Mouse (Mus musculus) heart, embryonic 15.5 days (tissue): ENCODE data around the gene Tmem232. TPM values are rescaled to one million over a fixed set of nuclear protein-coding genes. Genes with fewer than 3 reads are reported as not detected.
"Not testable (repeated sequence)": the region's sequence is repeated elsewhere in the genome, so short reads cannot be mapped to it uniquely, and the experiment has no call there.

ENCODE experiments used
- ATAC-seq: fragments of 200-750 bp; cut with Nextera tagmentation; replicated peaks from 2 replicates; pipeline ENCODE4 v1.8.0; 2017; ENCODE audit warnings: low read depth, moderate TSS enrichment; ENCODE audit not compliant: insufficient number of reproducible peaks, insufficient read depth, low FRiP score
- H3K27ac ChIP-seq: fragments of 300-500 bp; sonication (generic); 2 replicates; pipeline ENCODE4 v1.5.1; 2015; ENCODE audit warnings: mild to moderate bottlenecking, inconsistent platforms
- H3K27me3 ChIP-seq: fragments of 300-500 bp; sonication (generic); 2 replicates; pipeline ENCODE4 v1.6.1; 2015; ENCODE audit warnings: inconsistent platforms
- H3K36me3 ChIP-seq: fragments of 300-500 bp; sonication (generic); 2 replicates; pipeline ENCODE4 v1.6.1; 2015; ENCODE audit warnings: mild to moderate bottlenecking, inconsistent platforms
- H3K4me1 ChIP-seq: fragments of 300-500 bp; sonication (generic); replicated peaks from 2 replicates; pipeline ENCODE4 v1.6.1; 2015; ENCODE audit warnings: inconsistent platforms
- H3K4me2 ChIP-seq: fragments of 300-500 bp; sonication (generic); 2 replicates; pipeline ENCODE4 v1.6.1; 2015; ENCODE audit warnings: inconsistent platforms, mild to moderate bottlenecking, moderate library complexity
- H3K4me3 ChIP-seq: fragments of 300-500 bp; sonication (generic); 2 replicates; pipeline ENCODE4 v1.5.1; 2015; ENCODE audit warnings: mild to moderate bottlenecking, inconsistent platforms
- H3K9ac ChIP-seq: fragments of 300-500 bp; sonication (generic); 2 replicates; pipeline ENCODE4 v1.6.1; 2015; ENCODE audit warnings: mild to moderate bottlenecking, inconsistent platforms
- H3K9me3 ChIP-seq: fragments of 300-500 bp; sonication (generic); replicated peaks from 2 replicates; pipeline ENCODE4 v1.6.1; 2016; ENCODE audit warnings: inconsistent platforms
- WGBS: fragments of 180-500 bp; shearing (Covaris S2); methylation state at CpG from one replicate; pipeline ENCODE4 v1.1.7; 2015; ENCODE audit warnings: mixed read lengths; 5-methylcytosine and 5-hydroxymethylcytosine counted together
- polyA plus RNA-seq: library from polyadenylated mRNA; unstranded; fragments of >200 nt; fragmentation: Nextera tagmentation; extraction: Ambion mirVana; gene quantifications from 2 replicates; pipeline ENCODE4 v1.2.1, GENCODE M21; 2015

Tmem232 gene
- polyA plus RNA-seq, 1 experiment from 2014 or later, result not detected

DNA sequence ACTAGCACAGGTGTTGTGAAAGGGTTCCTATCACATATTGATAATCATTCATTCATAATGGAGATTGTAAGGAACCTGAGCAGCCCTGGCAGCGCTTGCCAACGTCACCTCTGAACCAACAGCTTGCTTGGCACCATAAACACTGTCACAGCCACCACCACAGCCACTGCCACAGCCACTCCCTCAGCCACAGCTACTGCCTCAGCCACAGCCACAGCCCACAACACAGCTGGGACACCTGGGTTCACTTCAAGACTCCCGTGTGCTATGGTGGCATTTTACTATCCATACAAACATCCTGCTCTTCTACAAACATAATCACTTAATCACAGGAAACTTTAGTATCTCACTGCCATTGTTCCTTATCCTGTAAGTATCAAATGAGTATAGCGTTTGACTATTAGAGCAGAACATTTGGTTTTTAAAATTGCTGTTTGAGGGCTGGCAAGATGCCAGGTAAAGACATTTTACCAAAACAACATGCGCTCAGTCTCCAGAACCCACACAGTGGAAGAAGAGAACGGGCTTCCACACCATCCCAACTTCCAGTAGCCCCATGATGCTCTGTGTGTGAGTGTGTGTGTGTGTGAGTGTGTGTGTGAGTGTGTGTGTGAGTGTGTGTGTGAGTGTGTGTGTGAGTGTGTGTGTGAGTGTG is 20.9 kb upstream of the Tmem232 start:
- ATAC-seq, result no peak
- H3K4me1 ChIP-seq, result peaks cover 16% of the 10 kb centered on the region
- no peak overlapping the region for H3K4me2 ChIP-seq
- H3K4me3 ChIP-seq, result no peak overlapping the region
- H3K36me3 ChIP-seq, result no peaks in the 10 kb centered on the region
- H3K9ac ChIP-seq, result no peak overlapping the region
- no peaks in the 10 kb centered on the region for H3K27me3 ChIP-seq
- no peaks in the 10 kb centered on the region for H3K9me3 ChIP-seq
- WGBS, result 64% methylated on average over 6 of the region's 6 CpGs
- H3K27ac ChIP-seq, result no peak overlapping the region

DNA sequence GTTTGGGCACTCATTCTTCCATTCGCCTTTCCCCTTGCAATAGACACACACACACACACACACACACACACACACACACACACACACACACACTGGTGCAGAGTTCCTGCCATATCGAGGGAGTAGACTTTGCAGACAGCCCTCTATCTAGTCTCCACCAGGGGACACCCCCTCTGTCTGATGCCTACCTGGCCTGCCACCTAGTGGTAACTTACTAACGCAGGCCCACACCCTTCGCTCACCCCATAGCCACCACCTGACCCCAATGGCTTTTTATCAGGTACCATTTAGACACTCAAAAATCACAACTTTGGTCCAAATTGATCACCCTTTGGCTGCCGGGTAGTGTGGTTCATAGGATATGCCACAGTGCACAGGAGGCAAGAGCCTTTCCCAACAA is 18.7 kb upstream of the Tmem232 start:
- Histone ChIP-seq H3K4me3 (no peak overlapping the region), H3K27ac (no peak overlapping the region), H3K9ac (no peak overlapping the region), H3K9me3 (no peaks in the 10 kb centered on the region), H3K27me3 (no peaks in the 10 kb centered on the region), H3K4me1 (peaks cover 16% of the 10 kb centered on the region), H3K4me2 (no peak overlapping the region), H3K36me3 (no peaks in the 10 kb centered on the region)
- WGBS, result 43% methylated on average over 5 of the region's 5 CpGs
- ATAC-seq, result peak; percentile 48; the same call in 1 of the 2 replicates

DNA sequence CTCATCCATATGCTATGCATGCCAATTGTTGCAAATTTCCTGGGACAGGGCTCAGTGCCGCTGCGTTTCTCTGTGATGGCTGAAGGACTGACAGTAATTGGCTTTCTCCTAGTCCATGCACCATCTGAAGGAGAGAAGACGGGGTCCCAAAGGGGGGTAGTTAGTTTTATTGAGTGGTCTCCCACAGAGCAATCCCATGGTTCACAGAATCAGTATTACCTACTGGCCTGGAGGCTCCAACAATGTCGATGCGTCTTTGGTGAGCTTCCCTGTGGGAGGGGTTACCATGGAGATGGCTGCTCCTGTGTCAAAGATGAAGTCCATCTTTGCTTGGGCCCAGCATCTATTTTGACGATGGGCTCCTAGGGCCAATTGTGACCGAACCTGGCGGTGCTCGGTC is 18.2 kb upstream of the Tmem232 start:
- H3K36me3 ChIP-seq, result no peaks in the 10 kb centered on the region
- no peaks in the 10 kb centered on the region for H3K27me3 ChIP-seq
- no peak; the same call in 1 of the 2 replicates for ATAC-seq
- peak overlapping the region; percentile 13; the same call in 1 of the 2 replicates for H3K4me3 ChIP-seq
- H3K9me3 ChIP-seq, result no peaks in the 10 kb centered on the region
- H3K4me1 ChIP-seq, result peaks cover 16% of the 10 kb centered on the region
- H3K4me2 ChIP-seq, result peak overlapping the region; percentile 46
- WGBS, result 57% methylated on average over 9 of the region's 9 CpGs
- H3K27ac ChIP-seq, result no peak overlapping the region
- H3K9ac ChIP-seq, result no peak overlapping the region

DNA sequence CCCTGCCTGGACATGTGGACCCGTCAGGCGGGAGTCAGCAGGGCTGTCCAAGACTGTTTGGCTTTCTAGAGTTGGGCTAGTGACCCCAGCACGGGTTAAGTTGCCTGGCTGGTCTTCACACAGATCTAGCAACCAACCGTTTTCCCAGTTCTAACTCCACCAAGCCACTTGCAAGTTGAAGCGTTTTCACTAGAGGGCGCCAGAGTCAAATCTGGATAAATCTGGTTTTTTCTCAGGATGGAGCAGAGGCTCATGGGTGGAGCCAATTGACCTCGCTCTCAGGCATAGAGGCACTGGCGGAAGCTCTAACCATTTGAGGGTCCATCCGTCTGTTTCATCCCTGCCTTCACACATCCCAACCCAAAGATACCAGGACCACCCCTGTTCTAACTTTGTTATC is 17.6 kb upstream of the Tmem232 start:
- Histone ChIP-seq H3K4me2 (peak overlapping the region; percentile 46), H3K4me1 (peaks cover 12% of the 10 kb centered on the region), H3K36me3 (no peaks in the 10 kb centered on the region), H3K9me3 (no peaks in the 10 kb centered on the region), H3K4me3 (peak overlapping the region; percentile 13; the same call in 1 of the 2 replicates), H3K27ac (no peak overlapping the region), H3K9ac (no peak overlapping the region), H3K27me3 (no peaks in the 10 kb centered on the region)
- peak; percentile 41 for ATAC-seq
- 38% methylated on average over 9 of the region's 9 CpGs for WGBS

DNA sequence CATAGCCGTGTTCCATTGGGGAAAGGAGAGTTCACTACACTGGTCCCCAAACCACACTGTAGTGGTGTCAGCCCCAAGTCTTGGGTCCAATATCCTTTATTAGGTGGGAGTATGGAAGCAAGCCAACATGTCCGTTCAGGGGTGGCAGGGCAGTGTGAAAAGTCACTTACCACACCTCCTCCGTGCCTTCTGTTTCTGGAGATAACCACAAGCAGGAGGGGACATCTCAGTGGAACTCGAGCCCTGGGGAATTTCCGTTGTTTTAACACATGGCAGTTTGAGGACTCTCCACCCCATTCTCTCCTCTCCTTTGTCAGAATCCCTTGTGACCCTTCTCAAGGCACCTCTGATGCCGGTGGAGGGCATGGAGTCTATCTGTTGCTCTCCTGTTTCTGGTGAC is 16.6 kb upstream of the Tmem232 start:
- ATAC-seq, result no peak
- WGBS, result 45% methylated on average over 6 of the region's 6 CpGs

DNA sequence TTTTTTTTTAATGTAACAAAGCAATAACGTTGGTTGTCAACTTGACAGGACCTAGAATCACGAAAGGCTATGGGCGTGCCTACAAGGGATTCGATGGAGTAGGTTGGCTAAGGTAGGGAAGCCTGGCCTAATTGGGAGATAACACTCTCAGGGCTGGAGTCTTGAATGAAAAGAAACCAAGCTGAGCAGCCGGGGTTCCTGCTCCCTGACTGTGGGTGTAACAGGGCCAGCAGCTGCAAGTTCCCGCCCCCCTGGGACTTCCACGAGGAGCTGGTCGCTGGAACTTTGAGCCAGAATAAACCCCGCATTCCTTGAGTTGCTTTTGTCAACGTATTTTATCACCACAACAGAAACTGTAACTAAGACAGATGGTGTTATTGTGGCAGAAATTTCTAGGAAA is 16.2 kb upstream of the Tmem232 start:
- Histone ChIP-seq H3K4me3 (no peak overlapping the region), H3K4me2 (no peak overlapping the region)

More for the DNA sequence above, 16.6 kb upstream of the Tmem232 start:
- no peak overlapping the region for H3K27ac ChIP-seq
- H3K36me3 ChIP-seq, result no peaks in the 10 kb centered on the region
- peaks cover 8% of the 10 kb centered on the region for H3K4me1 ChIP-seq
- no peak overlapping the region for H3K4me3 ChIP-seq
- H3K9ac ChIP-seq, result no peak overlapping the region
- H3K27me3 ChIP-seq, result no peaks in the 10 kb centered on the region
- no peak overlapping the region for H3K4me2 ChIP-seq
- no peaks in the 10 kb centered on the region for H3K9me3 ChIP-seq

DNA sequence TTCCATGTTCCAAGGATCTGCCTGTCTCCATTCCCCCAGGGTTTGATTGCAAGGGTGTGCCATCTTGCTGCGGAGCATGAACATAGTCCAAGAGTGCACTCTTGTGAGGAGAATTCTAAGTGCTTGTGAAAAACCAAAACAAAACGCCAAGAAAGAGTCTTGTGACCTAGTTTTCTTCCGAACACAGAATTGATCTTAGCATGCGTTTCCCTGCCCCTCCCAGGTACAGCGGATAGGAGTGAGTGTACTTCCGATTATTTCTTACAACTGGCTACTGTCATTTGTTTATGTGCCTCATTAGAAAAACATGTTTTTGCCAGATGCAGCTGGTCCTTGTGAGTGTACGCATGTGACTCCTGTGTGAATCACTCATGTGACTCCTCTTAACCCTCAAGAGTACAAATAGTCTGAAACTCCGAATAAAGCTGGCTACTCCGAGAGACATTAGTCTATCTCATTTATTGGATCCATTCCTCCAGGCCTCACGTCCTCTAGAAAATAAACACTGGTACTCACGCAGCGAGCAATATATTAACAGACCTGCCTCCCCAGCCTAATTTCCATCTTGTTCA is 11.9 kb upstream of the Tmem232 start:
- ATAC-seq, result no peak

More for the DNA sequence above, 16.2 kb upstream of the Tmem232 start:
- Histone ChIP-seq H3K4me1 (peaks cover 8% of the 10 kb centered on the region), H3K27ac (no peak overlapping the region), H3K27me3 (no peaks in the 10 kb centered on the region), H3K9me3 (no peaks in the 10 kb centered on the region), H3K9ac (no peak overlapping the region), H3K36me3 (no peaks in the 10 kb centered on the region)
- no peak for ATAC-seq
- 49% methylated on average over 10 of the region's 10 CpGs for WGBS

DNA sequence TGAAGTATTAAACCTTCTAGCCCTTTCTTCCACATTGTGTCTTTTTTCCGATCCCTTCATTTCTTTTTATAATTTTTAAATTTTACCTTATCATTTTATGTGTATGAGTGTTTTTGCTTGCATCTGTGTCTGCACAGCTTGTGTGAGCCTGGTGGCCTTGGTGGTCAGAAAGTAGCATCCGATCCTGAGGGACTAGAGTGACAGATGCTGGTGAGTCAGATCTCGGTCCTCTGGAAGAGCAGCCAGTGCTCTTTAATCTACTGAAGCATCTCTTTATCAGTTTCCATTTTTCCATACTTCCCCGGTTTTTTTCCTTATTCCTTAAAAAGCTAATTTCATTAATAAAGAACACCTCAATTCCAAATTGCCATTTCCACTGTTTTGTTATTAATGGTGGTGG is 9.8 kb upstream of the Tmem232 start:
- Histone ChIP-seq H3K4me3 (no peak overlapping the region), H3K4me2 (no peak overlapping the region), H3K27ac (no peak overlapping the region), H3K9ac (no peak overlapping the region), H3K36me3 (no peaks in the 10 kb centered on the region), H3K4me1 (peaks cover 6% of the 10 kb centered on the region), H3K27me3 (no peaks in the 10 kb centered on the region), H3K9me3 (no peaks in the 10 kb centered on the region)
- ATAC-seq, result no peak
- WGBS, result 79% methylated on average over 4 of the region's 4 CpGs

More for the DNA sequence above, 11.9 kb upstream of the Tmem232 start:
- Histone ChIP-seq H3K36me3 (no peaks in the 10 kb centered on the region), H3K4me2 (no peak overlapping the region), H3K4me3 (no peak overlapping the region), H3K27me3 (no peaks in the 10 kb centered on the region), H3K9me3 (no peaks in the 10 kb centered on the region), H3K9ac (no peak overlapping the region), H3K27ac (no peak overlapping the region), H3K4me1 (peaks cover 6% of the 10 kb centered on the region)
- WGBS, result 81% methylated on average over 12 of the region's 12 CpGs

DNA sequence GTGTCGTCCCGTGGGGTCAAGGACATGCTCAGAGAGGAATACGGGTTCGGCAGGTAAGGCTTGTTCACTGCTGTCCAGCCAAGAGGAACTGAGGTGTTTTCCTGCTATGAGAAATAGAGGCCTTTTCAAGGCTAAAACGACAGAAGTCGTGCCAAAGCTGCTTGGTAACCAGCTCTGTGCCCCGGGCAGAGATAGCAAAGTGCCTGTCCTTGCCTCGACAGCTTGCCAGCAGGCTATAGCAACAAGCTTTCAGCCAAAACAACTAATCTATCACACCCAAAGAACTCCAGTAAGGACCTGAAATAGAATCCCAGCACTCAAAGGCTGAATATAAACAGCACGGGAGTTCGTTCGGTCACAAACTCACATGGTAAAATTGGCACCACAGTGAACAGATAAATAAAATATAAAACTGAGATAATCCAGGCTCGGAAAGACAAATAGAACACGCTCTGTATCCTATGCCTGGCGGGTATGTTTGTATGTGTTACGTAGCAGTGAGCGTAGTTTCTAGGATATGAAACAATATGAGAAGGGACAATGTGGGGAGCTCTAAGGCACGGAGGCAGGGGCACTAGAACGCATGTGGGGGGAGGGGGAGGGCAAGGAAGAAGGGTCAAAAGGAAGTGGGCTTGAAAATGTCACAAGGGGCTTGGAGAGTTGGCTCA is 8.2 kb upstream of the Tmem232 start:
- H3K9ac ChIP-seq, result no peak overlapping the region
- H3K4me2 ChIP-seq, result no peak overlapping the region
- 52% methylated on average over 18 of the region's 18 CpGs for WGBS
- peaks cover 6% of the 10 kb centered on the region for H3K4me1 ChIP-seq
- no peaks in the 10 kb centered on the region for H3K27me3 ChIP-seq
- H3K27ac ChIP-seq, result peak overlapping the region; percentile 45
- H3K36me3 ChIP-seq, result no peaks in the 10 kb centered on the region
- H3K9me3 ChIP-seq, result no peaks in the 10 kb centered on the region
- H3K4me3 ChIP-seq, result no peak overlapping the region
- ATAC-seq, result no peak

DNA sequence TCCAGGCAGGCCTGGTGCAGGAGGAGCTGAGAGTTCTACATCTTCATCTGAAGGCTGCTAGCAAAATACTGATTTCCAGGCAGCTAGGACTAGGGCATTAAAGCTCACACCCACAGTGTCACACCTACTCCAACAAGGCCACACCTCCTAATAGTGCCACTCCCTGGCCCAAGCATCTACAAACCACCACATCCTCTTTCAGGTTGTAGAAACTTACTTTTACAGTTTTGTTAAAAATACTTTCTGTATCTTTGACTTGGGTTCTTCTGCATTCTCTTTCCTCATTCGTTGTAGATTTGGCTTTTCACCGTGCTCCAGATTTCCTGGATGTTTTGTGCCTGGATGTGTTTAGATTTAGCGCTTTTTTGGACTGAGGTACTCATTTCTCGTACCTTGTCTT is 5.6 kb upstream of the Tmem232 start:
- H3K36me3 ChIP-seq, H3K4me3 ChIP-seq, ATAC-seq, H3K27me3 ChIP-seq, H3K4me1 ChIP-seq, H3K9ac ChIP-seq, H3K4me2 ChIP-seq, H3K27ac ChIP-seq, H3K9me3 ChIP-seq: not testable (repeated sequence)
- WGBS, result 87% methylated on average over 4 of the region's 4 CpGs

DNA sequence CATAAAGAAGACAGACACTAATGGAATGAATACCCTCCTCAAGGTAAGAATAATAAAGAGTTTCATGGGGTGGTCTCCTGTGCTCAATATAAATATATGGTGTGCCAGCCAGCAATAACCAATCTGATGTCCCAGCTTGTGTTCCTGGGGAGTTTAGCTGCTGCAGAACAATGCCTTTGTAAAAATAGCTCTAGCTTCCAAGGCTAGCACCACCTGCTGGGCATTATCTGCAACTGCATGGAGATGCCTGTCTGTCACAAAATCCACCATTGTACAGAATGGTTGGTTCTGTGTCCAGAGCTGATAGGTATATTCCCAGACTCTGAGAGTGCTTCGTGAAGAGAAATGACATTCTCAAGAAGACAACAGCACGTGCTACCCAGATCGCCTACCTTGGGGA is 4.4 kb downstream of the Tmem232 start:
- 21% methylated on average over 3 of the region's 3 CpGs for WGBS
- no peak for ATAC-seq

More for the DNA sequence above, 4.4 kb downstream of the Tmem232 start:
- H3K27me3 ChIP-seq, result no peaks in the 10 kb centered on the region
- H3K27ac ChIP-seq, result no peak overlapping the region
- H3K9ac ChIP-seq, result no peak overlapping the region
- no peaks in the 10 kb centered on the region for H3K9me3 ChIP-seq
- no peaks in the 10 kb centered on the region for H3K36me3 ChIP-seq
- peaks cover 4% of the 10 kb centered on the region for H3K4me1 ChIP-seq
- no peak overlapping the region for H3K4me3 ChIP-seq
- no peak overlapping the region for H3K4me2 ChIP-seq
